In the genomic region with DNA sequence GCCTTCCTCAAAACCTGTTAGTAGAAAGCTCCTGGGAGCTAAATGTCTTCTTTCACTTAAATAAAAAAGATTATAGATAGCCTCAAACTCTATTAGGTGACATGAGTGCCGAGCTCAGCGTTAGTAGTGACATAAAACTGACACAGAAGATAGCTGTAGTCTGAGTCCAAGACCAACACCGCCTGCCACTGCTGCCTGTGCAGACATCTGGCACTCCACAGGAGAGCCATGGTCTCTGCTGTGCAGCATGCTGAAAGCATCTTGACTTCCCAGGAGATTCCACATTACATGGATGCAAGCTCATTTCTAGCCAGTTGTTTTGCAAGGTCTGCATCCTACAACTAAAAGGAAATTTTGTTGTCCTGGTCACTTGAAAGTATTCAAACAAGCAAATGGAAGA, we compare ENCODE assay signal across 15 mouse cellular contexts. TPM values are rescaled to one million over a fixed set of nuclear protein-coding genes. Genes with fewer than 3 reads are reported as not detected.
DNase-seq lines count a peak whose midpoint lies in the region; ATAC-seq lines count a peak whose summit lies in the region.
"Had no signal": no experiment of that assay in that cellular context is flagged by ENCODE, and none has a peak within 500 bp of the region (broad histone marks: within the 10 kb centered on the region; RNA-seq: fewer than 3 reads in every experiment).

No protein-coding gene starts in this region.

- intact Hi-C loops in left cerebral cortex, postnatal 4 days (cut with DNase I): no loop called here
- intact Hi-C loops in left cerebral cortex, postnatal 36 days (cut with DNase I): no loop called here
- intact Hi-C loops in gastrocnemius, postnatal 14 days (cut with DNase I; ENCODE audit: low total_unique reads): no loop called here

- peak; percentile 8 for DNase-seq in cerebellum, adult 11 months
- DNase-seq in cerebellum, postnatal 4 days (ENCODE audit: low spot score in 2 of 2): no peak
- DNase-seq in left cerebral cortex, postnatal 4 days: peak; percentile 16
- DNase-seq in left cerebral cortex, postnatal 36 days (ENCODE audit: low spot score in 2 of 2): no peak
- peak; percentile 13 for DNase-seq in cerebellum, adult 8-10 months
- peak; percentile 26 to 34 for DNase-seq in cerebellum, postnatal 14 days
- DNase-seq in gastrocnemius, postnatal 14 days: no peak
- DNase-seq: adrenal gland, adult 2 months; gastrocnemius, postnatal 10 days; heart, postnatal 36 days; kidney, adult 11 months; kidney, adult 9 months had no signal

- ATAC-seq in CD4-positive, CD25-positive, alpha-beta regulatory T cell, adult 4 months: no peak
- ATAC-seq: forebrain, embryonic 16.5 days; hindbrain, embryonic 16.5 days had no signal

RNA-seq across cellular contexts. Expression of gene Map3k7, which starts 57.2 kb away (rescaled TPM):
- 10 to 100 TPM; 58.2 to 62.2 TPM for total RNA-seq in left cerebral cortex, postnatal 4 days (2021)
- total RNA-seq in left cerebral cortex, postnatal 36 days (2021): 10 to 100 TPM; 39.2 to 43.4 TPM
- 1 to 10 TPM; 7.6 to 8.0 TPM for polyA plus RNA-seq in CD4-positive, CD25-positive, alpha-beta regulatory T cell, adult 4 months (2017; shearing (Covaris generic))
- total RNA-seq in gastrocnemius, postnatal 14 days (2021): 10 to 100 TPM; 35.3 to 36.8 TPM

Comparison
In these comparisons a context has a peak if more than half of its experiments do, and no peak if none do; other contexts are left out.
1. DNase-seq: peak in cerebellum, adult 11 months (single experiment), left cerebral cortex, postnatal 4 days (single experiment), cerebellum, adult 8-10 months (single experiment) and cerebellum, postnatal 14 days (2 of 2); none in cerebellum, postnatal 4 days (0 of 2), left cerebral cortex, postnatal 36 days (0 of 2) and gastrocnemius, postnatal 14 days (single experiment).